Mouse (Mus musculus): ENCODE measurements around the gene Cir1. TPM values are rescaled to one million over a fixed set of nuclear protein-coding genes. Genes with fewer than 3 reads are reported as not detected.

Gene Cir1
- total RNA-seq, 1 experiment = 7.4 TPM

DNA sequence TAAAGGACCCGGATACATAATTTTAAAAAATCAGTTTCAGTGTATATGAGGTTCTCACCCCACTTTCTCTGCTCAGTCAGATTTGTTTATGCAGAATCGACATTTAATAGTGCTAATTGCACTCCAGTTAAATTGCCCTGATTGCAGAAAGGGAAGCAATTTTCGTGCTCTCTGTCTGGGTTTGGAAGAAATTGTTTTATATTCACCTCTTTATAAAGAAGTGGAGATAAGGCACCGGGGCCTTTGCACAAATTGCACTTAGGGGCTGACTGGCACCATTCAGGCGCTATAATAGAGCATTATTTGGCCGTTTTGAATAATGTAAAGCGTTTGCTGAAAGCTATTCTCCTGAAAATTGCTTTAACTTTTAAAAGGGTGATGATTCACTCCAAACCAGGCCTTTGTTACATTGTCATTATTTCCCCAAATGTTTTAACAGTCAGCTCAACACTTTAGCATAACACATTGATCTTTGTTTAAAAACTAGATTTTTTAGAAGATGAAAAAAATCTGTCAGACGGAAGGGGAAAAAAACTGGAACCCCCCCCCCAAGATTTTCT lies 43.6 kb downstream of the Cir1 start:
- no peak overlapping the region for H3K4me3 ChIP-seq (ENCODE audit: insufficient read depth in 1 of 2, low read depth in 1 of 2, low read length in 2 of 2, poor library complexity in 1 of 2, severe bottlenecking in 1 of 2)
- TF ChIP-seq ZC3H11A (IDR thresholded peaks at IDR 0.05; ENCODE audit: borderline replicate concordance, low read depth, low read length) (no peak), HCFC1 (IDR thresholded peaks at IDR 0.05; ENCODE audit: borderline replicate concordance, insufficient read depth, low read length) (no peak), MAFK (IDR thresholded peaks at IDR 0.05; ENCODE audit: insufficient read depth, low read depth, low read length) (no peak), CHD2 (IDR thresholded peaks at IDR 0.05; ENCODE audit: low read depth, low read length) (no peak), ZNF384 (IDR thresholded peaks at IDR 0.05; ENCODE audit: low read depth, low read length) (no peak)

DNA sequence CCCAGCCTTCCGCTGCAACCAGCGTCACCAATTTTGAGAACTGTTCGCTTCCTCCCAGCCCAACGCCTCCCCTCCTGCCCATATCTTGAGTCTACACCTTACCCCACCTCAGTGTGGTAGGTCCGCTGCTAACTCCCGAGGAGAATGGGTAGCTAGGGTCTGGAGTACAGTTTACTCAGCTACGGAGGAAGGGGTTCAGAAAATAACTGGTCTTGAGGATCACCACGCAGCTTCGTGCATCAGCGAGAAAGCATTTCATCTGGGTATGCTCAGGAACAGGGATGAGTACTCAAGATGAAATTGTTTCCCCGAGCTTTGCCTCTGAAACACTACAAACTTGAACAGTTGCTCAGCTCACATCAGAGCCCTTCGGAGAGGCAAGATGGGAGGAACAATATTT lies 44.2 kb downstream of the Cir1 start:
- Histone ChIP-seq H3K4me1 (ENCODE audit: control insufficient read depth in 2 of 2, insufficient read depth in 2 of 2, low read length in 2 of 2, poor library complexity in 1 of 2) (peaks cover 0 to 11% of the 10 kb centered on the region in 2 experiments; a peak in 2 of 4 replicates), H3K27ac (ENCODE audit: insufficient read depth, low read depth, low read length, poor library complexity, severe bottlenecking) (no peak overlapping the region), H3K4me3 (ENCODE audit: insufficient read depth in 1 of 2, low read depth in 1 of 2, low read length in 2 of 2, poor library complexity in 1 of 2, severe bottlenecking in 1 of 2) (no peak overlapping the region), H3K9ac (ENCODE audit: insufficient read depth, low read depth, low read length, poor library complexity, severe bottlenecking) (no peak overlapping the region), H3K36me3 (ENCODE audit: control insufficient read depth, insufficient read depth, low read length, poor library complexity, severe bottlenecking) (no peaks in the 10 kb centered on the region), H3K9me3 (ENCODE audit: control insufficient read depth, insufficient read depth, low read depth, low read length) (no peaks in the 10 kb centered on the region)
- DNase-seq (ENCODE audit: low read depth, low spot score) = no peak
- TF ChIP-seq HCFC1 (IDR thresholded peaks at IDR 0.05; ENCODE audit: borderline replicate concordance, insufficient read depth, low read length) (no peak), ZC3H11A (IDR thresholded peaks at IDR 0.05; ENCODE audit: borderline replicate concordance, low read depth, low read length) (no peak), ZNF384 (IDR thresholded peaks at IDR 0.05; ENCODE audit: low read depth, low read length) (no peak), MAFK (IDR thresholded peaks at IDR 0.05; ENCODE audit: insufficient read depth, low read depth, low read length) (no peak), CHD2 (IDR thresholded peaks at IDR 0.05; ENCODE audit: low read depth, low read length) (no peak)
- in situ Hi-C loops (cut with MboI; ENCODE audit: low sequenced_read_pairs in 2 of 2, unreplicated experiment in 2 of 2) = loop anchor here in 1 of 2 experiments (10.0 kb wide), 1 partner anchor 1723 kb away; the partner anchor contains the start of gene Dlx2

More for the DNA sequence above, 43.6 kb downstream of the Cir1 start:
- Histone ChIP-seq H3K9me3 (ENCODE audit: control insufficient read depth, insufficient read depth, low read depth, low read length) (no peaks in the 10 kb centered on the region), H3K4me1 (ENCODE audit: control insufficient read depth in 2 of 2, insufficient read depth in 2 of 2, low read length in 2 of 2, poor library complexity in 1 of 2) (peaks cover 0 to 11% of the 10 kb centered on the region in 2 experiments; a peak in 2 of 4 replicates), H3K36me3 (ENCODE audit: control insufficient read depth, insufficient read depth, low read length, poor library complexity, severe bottlenecking) (no peaks in the 10 kb centered on the region), H3K27ac (ENCODE audit: insufficient read depth, low read depth, low read length, poor library complexity, severe bottlenecking) (no peak overlapping the region), H3K9ac (ENCODE audit: insufficient read depth, low read depth, low read length, poor library complexity, severe bottlenecking) (no peak overlapping the region)
- DNase-seq (ENCODE audit: low read depth, low spot score) = no peak
- in situ Hi-C loops (cut with MboI; ENCODE audit: low sequenced_read_pairs in 2 of 2, unreplicated experiment in 2 of 2) = loop anchor here in 1 of 2 experiments (10.0 kb wide), 1 partner anchor 1724 kb away; the partner anchor contains the start of gene Dlx2

- Histone ChIP-seq H3K36me3 (ENCODE audit: control insufficient read depth, insufficient read depth, low read length, poor library complexity, severe bottlenecking) (no peaks in the 10 kb centered on the region), H3K27ac (ENCODE audit: insufficient read depth, low read depth, low read length, poor library complexity, severe bottlenecking) (no peak overlapping the region), H3K4me1 (ENCODE audit: control insufficient read depth in 2 of 2, insufficient read depth in 2 of 2, low read length in 2 of 2, poor library complexity in 1 of 2) (peaks cover 0 to 11% of the 10 kb centered on the region in 2 experiments; a peak in 2 of 4 replicates), H3K4me3 (ENCODE audit: insufficient read depth in 1 of 2, low read depth in 1 of 2, low read length in 2 of 2, poor library complexity in 1 of 2, severe bottlenecking in 1 of 2) (no peak overlapping the region), H3K9me3 (ENCODE audit: control insufficient read depth, insufficient read depth, low read depth, low read length) (no peaks in the 10 kb centered on the region), H3K9ac (ENCODE audit: insufficient read depth, low read depth, low read length, poor library complexity, severe bottlenecking) (no peak overlapping the region)
- DNase-seq (ENCODE audit: low read depth, low spot score) = no peak
- TF ChIP-seq ZNF384 (IDR thresholded peaks at IDR 0.05; ENCODE audit: low read depth, low read length) (no peak), HCFC1 (IDR thresholded peaks at IDR 0.05; ENCODE audit: borderline replicate concordance, insufficient read depth, low read length) (no peak), MAFK (IDR thresholded peaks at IDR 0.05; ENCODE audit: insufficient read depth, low read depth, low read length) (no peak), CHD2 (IDR thresholded peaks at IDR 0.05; ENCODE audit: low read depth, low read length) (no peak), ZC3H11A (IDR thresholded peaks at IDR 0.05; ENCODE audit: borderline replicate concordance, low read depth, low read length) (no peak)
- in situ Hi-C loops (cut with MboI; ENCODE audit: low sequenced_read_pairs in 2 of 2, unreplicated experiment in 2 of 2) = loop anchor here in 1 of 2 experiments (10.0 kb wide), 1 partner anchor 1723 kb away; the partner anchor contains the start of gene Dlx2
These were observed 44.7 kb downstream of the Cir1 start for GRCm38 (mm10) chr2:73267818-73268217.

DNA sequence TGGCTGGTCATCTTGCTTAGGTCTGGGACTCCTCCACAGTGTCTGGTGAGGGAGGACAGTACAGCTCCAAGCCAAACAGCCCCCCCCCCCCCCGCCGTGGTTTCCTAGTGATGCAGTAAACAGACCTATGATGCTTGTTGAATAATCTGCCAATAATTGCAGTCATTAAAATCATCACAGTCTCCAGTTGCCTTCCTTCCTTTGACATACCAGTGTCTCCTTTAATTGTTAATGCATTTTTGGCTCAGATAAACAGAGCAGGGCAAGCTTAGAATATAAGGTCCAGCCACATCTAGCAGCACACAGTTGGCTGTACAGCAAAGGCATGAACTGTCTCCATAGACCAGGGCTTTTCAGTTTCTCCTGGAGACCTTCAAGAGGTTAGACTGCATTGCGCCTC lies 45.3 kb downstream of the Cir1 start:
- H3K4me1 ChIP-seq (ENCODE audit: control insufficient read depth in 2 of 2, insufficient read depth in 2 of 2, low read length in 2 of 2, poor library complexity in 1 of 2) = peaks cover 0 to 11% of the 10 kb centered on the region in 2 experiments; a peak in 2 of 4 replicates

More for the DNA sequence above, 45.3 kb downstream of the Cir1 start:
- no peak overlapping the region for H3K27ac ChIP-seq (ENCODE audit: insufficient read depth, low read depth, low read length, poor library complexity, severe bottlenecking)
- H3K9me3 ChIP-seq (ENCODE audit: control insufficient read depth, insufficient read depth, low read depth, low read length) = no peaks in the 10 kb centered on the region
- in situ Hi-C loops (cut with MboI; ENCODE audit: low sequenced_read_pairs in 2 of 2, unreplicated experiment in 2 of 2) = loop anchor here in 1 of 2 experiments (10.0 kb wide), 1 partner anchor 1722 kb away; the partner anchor contains the start of gene Dlx2
- TF ChIP-seq MAFK (IDR thresholded peaks at IDR 0.05; ENCODE audit: insufficient read depth, low read depth, low read length) = no peak
- no peak for TF ChIP-seq ZC3H11A (IDR thresholded peaks at IDR 0.05; ENCODE audit: borderline replicate concordance, low read depth, low read length)
- no peak for TF ChIP-seq CHD2 (IDR thresholded peaks at IDR 0.05; ENCODE audit: low read depth, low read length)
- TF ChIP-seq ZNF384 (IDR thresholded peaks at IDR 0.05; ENCODE audit: low read depth, low read length) = no peak
- TF ChIP-seq HCFC1 (IDR thresholded peaks at IDR 0.05; ENCODE audit: borderline replicate concordance, insufficient read depth, low read length) = no peak
- no peak for DNase-seq (ENCODE audit: low read depth, low spot score)
- no peak overlapping the region for H3K4me3 ChIP-seq (ENCODE audit: insufficient read depth in 1 of 2, low read depth in 1 of 2, low read length in 2 of 2, poor library complexity in 1 of 2, severe bottlenecking in 1 of 2)
- H3K9ac ChIP-seq (ENCODE audit: insufficient read depth, low read depth, low read length, poor library complexity, severe bottlenecking) = no peak overlapping the region
- H3K36me3 ChIP-seq (ENCODE audit: control insufficient read depth, insufficient read depth, low read length, poor library complexity, severe bottlenecking) = no peaks in the 10 kb centered on the region

Measured in ES-E14 (cell line).